Mouse (Mus musculus): ENCODE data around the gene Fosb. TPM values are rescaled to one million over a fixed set of nuclear protein-coding genes. Genes with fewer than 3 reads are reported as not detected.

The Fosb gene
- total and polyA plus RNA-seq, 2 experiments from 2014 or later, result 0.11 to 0.38 TPM

- ATAC-seq (ENCODE audit: low FRiP score), result no peak
- Histone ChIP-seq H3K36me3 (ENCODE audit: insufficient read depth, low read length) (peaks cover 24% of the 10 kb centered on the region), H3K4me1 (ENCODE audit: insufficient read depth, low read length) (peaks cover 4% of the 10 kb centered on the region; the same call in 1 of the 2 replicates), H3K9ac (replicated peaks; ENCODE audit: low read length, poor library complexity, severe bottlenecking) (no peak overlapping the region), H3K27me3 (ENCODE audit: insufficient read depth, low read length) (no peaks in the 10 kb centered on the region), H3K9me3 (ENCODE audit: low read length) (no peaks in the 10 kb centered on the region), H3K4me3 (ENCODE audit: low read depth, low read length) (no peak overlapping the region), H3K4me2 (ENCODE audit: low read depth, low read length, poor library complexity, severe bottlenecking) (no peak overlapping the region), H3K27ac (ENCODE audit: low read depth, low read length) (no peak overlapping the region)
- 77% methylated on average over 10 of the region's 10 CpGs for WGBS
- no peak for TF ChIP-seq CTCF (IDR thresholded peaks at IDR 0.05)
- no peak for DNase-seq (ENCODE audit: low spot score)
Observed at GRCm38 (mm10) chr7:19265928-19266822, 43.7 kb downstream of the Fosb start.

DNA sequence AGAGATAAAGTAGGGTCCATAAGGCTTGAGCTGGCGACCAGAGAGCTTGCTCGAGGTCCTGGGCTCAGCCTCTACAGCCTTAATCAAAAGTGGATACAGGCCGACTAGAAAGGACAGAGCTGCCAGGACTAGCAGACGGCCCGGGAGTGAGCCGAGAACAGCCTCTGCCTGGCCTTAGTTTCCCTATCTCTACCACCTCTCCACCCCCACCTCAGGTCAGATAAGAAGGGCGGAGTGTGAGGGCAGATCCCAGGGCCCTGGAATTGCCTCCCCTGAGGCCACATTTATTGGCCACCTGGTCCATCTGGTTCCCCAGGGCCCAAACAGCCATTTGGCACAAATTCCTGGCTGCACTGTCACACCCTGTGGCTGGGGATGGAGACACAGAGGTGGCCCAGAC is 44.7 kb downstream of the Fosb start:
- ATAC-seq (ENCODE audit: low FRiP score) (no peak), DNase-seq (ENCODE audit: low spot score) (no peak)
- WGBS, result 83% methylated on average over 7 of the region's 7 CpGs
- Histone ChIP-seq H3K9ac (replicated peaks; ENCODE audit: low read length, poor library complexity, severe bottlenecking) (no peak overlapping the region), H3K4me3 (ENCODE audit: low read depth, low read length) (no peak overlapping the region), H3K4me2 (ENCODE audit: low read depth, low read length, poor library complexity, severe bottlenecking) (no peak overlapping the region), H3K4me1 (ENCODE audit: insufficient read depth, low read length) (peaks cover 3% of the 10 kb centered on the region; the same call in 1 of the 2 replicates), H3K9me3 (ENCODE audit: low read length) (no peaks in the 10 kb centered on the region), H3K27me3 (ENCODE audit: insufficient read depth, low read length) (no peaks in the 10 kb centered on the region), H3K27ac (ENCODE audit: low read depth, low read length) (no peak overlapping the region), H3K36me3 (ENCODE audit: insufficient read depth, low read length) (peaks cover 32% of the 10 kb centered on the region)
- TF ChIP-seq CTCF (IDR thresholded peaks at IDR 0.05), result no peak

DNA sequence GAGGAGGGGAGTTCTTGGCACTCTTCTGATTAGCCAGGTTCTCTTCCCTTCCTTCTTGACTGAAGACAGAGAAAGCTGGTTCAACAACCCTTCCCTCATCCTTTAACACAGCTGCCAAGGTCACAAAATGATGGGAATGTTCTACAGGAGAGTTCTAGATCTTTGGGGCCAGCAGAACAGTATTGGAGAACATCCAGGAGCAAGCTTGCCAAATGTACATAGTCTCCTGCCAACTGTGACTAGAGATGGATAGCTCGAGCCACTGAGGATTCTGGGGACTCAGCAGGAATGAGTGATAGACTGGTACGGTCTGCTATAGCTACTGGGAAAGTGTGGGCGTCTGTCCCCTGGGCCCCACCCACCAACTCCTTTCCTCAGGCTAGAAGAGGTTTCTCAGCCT is 51.5 kb downstream of the Fosb start:
- ATAC-seq (ENCODE audit: low FRiP score) (no peak), DNase-seq (ENCODE audit: low spot score) (no peak)
- Histone ChIP-seq H3K4me2 (ENCODE audit: low read depth, low read length, poor library complexity, severe bottlenecking) (no peak overlapping the region), H3K9ac (replicated peaks; ENCODE audit: low read length, poor library complexity, severe bottlenecking) (no peak overlapping the region), H3K27me3 (ENCODE audit: insufficient read depth, low read length) (no peaks in the 10 kb centered on the region), H3K4me3 (ENCODE audit: low read depth, low read length) (no peak overlapping the region), H3K4me1 (ENCODE audit: insufficient read depth, low read length) (no peaks in the 10 kb centered on the region), H3K27ac (ENCODE audit: low read depth, low read length) (no peak overlapping the region), H3K36me3 (ENCODE audit: insufficient read depth, low read length) (peaks cover 49% of the 10 kb centered on the region), H3K9me3 (ENCODE audit: low read length) (no peaks in the 10 kb centered on the region)
- no peak for TF ChIP-seq CTCF (IDR thresholded peaks at IDR 0.05)
- WGBS, result 64% methylated on average over 3 of the region's 3 CpGs

- ATAC-seq (ENCODE audit: low FRiP score) (peak; percentile 69), DNase-seq (ENCODE audit: low spot score) (peak; percentile 84)
- TF ChIP-seq CTCF (IDR thresholded peaks at IDR 0.05), result no peak
- H3K27ac ChIP-seq (ENCODE audit: low read depth, low read length), result no peak overlapping the region
- no peak overlapping the region for H3K9ac ChIP-seq (replicated peaks; ENCODE audit: low read length, poor library complexity, severe bottlenecking)
- H3K9me3 ChIP-seq (ENCODE audit: low read length), result no peaks in the 10 kb centered on the region
- no peak overlapping the region for H3K4me3 ChIP-seq (ENCODE audit: low read depth, low read length)
- no peaks in the 10 kb centered on the region for H3K4me1 ChIP-seq (ENCODE audit: insufficient read depth, low read length)
- no peaks in the 10 kb centered on the region for H3K27me3 ChIP-seq (ENCODE audit: insufficient read depth, low read length)
- 41% methylated on average over 11 of the region's 11 CpGs for WGBS
- H3K36me3 ChIP-seq (ENCODE audit: insufficient read depth, low read length), result peaks cover 45% of the 10 kb centered on the region
- H3K4me2 ChIP-seq (ENCODE audit: low read depth, low read length, poor library complexity, severe bottlenecking), result no peak overlapping the region
Observed at GRCm38 (mm10) chr7:19257390-19258022, 52.3 kb downstream of the Fosb start.

DNA sequence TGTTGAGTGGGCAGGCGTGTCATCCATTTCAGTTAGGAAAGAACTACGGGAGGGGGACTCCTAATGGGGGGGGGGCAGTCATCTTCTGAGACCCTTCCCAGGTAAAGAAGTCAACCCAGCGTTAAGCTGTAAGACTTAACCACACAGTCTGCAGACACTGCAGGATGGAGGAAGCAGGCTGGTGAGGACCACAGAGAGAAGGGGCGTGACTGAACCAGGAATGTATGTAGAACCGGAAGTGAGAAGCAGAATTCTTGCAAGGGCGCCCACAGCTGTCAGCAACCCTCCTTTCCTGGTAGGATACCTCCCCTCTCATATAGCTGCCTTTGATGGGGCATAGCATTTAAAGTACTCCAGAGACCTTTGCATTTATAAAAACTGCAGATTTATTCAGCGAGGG is 53.3 kb downstream of the Fosb start:
- no peak overlapping the region for H3K27ac ChIP-seq (ENCODE audit: low read depth, low read length)
- H3K27me3 ChIP-seq (ENCODE audit: insufficient read depth, low read length), result no peaks in the 10 kb centered on the region
- TF ChIP-seq CTCF (IDR thresholded peaks at IDR 0.05), result no peak
- H3K9ac ChIP-seq (replicated peaks; ENCODE audit: low read length, poor library complexity, severe bottlenecking), result no peak overlapping the region
- no peak overlapping the region for H3K4me3 ChIP-seq (ENCODE audit: low read depth, low read length)
- no peaks in the 10 kb centered on the region for H3K4me1 ChIP-seq (ENCODE audit: insufficient read depth, low read length)
- no peak overlapping the region for H3K4me2 ChIP-seq (ENCODE audit: low read depth, low read length, poor library complexity, severe bottlenecking)
- 91% methylated on average over 7 of the region's 7 CpGs for WGBS
- H3K9me3 ChIP-seq (ENCODE audit: low read length), result no peaks in the 10 kb centered on the region
- ATAC-seq (ENCODE audit: low FRiP score), result no peak
- no peak for DNase-seq (ENCODE audit: low spot score)
- H3K36me3 ChIP-seq (ENCODE audit: insufficient read depth, low read length), result peaks cover 35% of the 10 kb centered on the region

GRCm38 (mm10) chr7:19255395-19255794 is 54.5 kb downstream of the Fosb start:
- Histone ChIP-seq H3K4me1 (ENCODE audit: insufficient read depth, low read length) (no peaks in the 10 kb centered on the region), H3K36me3 (ENCODE audit: insufficient read depth, low read length) (peaks cover 28% of the 10 kb centered on the region), H3K27me3 (ENCODE audit: insufficient read depth, low read length) (no peaks in the 10 kb centered on the region), H3K4me3 (ENCODE audit: low read depth, low read length) (no peak overlapping the region), H3K9ac (replicated peaks; ENCODE audit: low read length, poor library complexity, severe bottlenecking) (no peak overlapping the region), H3K9me3 (ENCODE audit: low read length) (no peaks in the 10 kb centered on the region), H3K4me2 (ENCODE audit: low read depth, low read length, poor library complexity, severe bottlenecking) (no peak overlapping the region), H3K27ac (ENCODE audit: low read depth, low read length) (no peak overlapping the region)
- no peak for ATAC-seq (ENCODE audit: low FRiP score)
- no peak for TF ChIP-seq CTCF (IDR thresholded peaks at IDR 0.05)
- no peak for DNase-seq (ENCODE audit: low spot score)
- WGBS, result 90% methylated on average over 17 of the region's 17 CpGs
